Mouse (Mus musculus): ENCODE results near the gene Rps10. TPM values are rescaled to one million over a fixed set of nuclear protein-coding genes. Genes with fewer than 3 reads are reported as not detected.

Rps10 gene
- total and polyA plus RNA-seq, 3 experiments, result 2,522 to 3,437 (median 3,351) TPM

GRCm38 (mm10) chr17:27645807-27646206 is 9.3 kb upstream of the Rps10 start:
- dilution Hi-C loops (cut with MboI; ENCODE audit: extremely low pct_ligation_motif_present, extremely low pct_unique_long_range_greater_than_20kb, low sequenced_read_pairs), result no loop called here
- Histone ChIP-seq H3K4me3 (replicated peaks in 1 of 3; ENCODE audit: low read depth in 2 of 3, low read length in 2 of 3, poor library complexity in 1 of 3) (no peak overlapping the region), H3K9ac (ENCODE audit: insufficient read depth, low read depth) (no peak overlapping the region), H3K27me3 (replicated peaks) (peaks cover 6% of the 10 kb centered on the region), H3K36me3 (replicated peaks in 1 of 2; ENCODE audit: control insufficient read depth in 1 of 2, insufficient read depth in 1 of 2, low read length in 1 of 2) (no peaks in the 10 kb centered on the region), H3K9me3 (replicated peaks; ENCODE audit: low read length) (peaks cover 2% of the 10 kb centered on the region), H3K4me1 (ENCODE audit: control insufficient read depth in 1 of 2, insufficient read depth in 2 of 2) (peaks cover 10 to 14% of the 10 kb centered on the region in 2 experiments), H3K27ac (ENCODE audit: insufficient read depth, low read depth) (no peak overlapping the region), H3K4me2 (ENCODE audit: insufficient read depth, low read depth, poor library complexity, severe bottlenecking) (no peak overlapping the region), H3K79me2 (replicated peaks; ENCODE audit: control insufficient read depth, extremely low read depth, insufficient read depth, poor library complexity, severe bottlenecking) (no peaks in the 10 kb centered on the region)
- DNase-seq (ENCODE audit: extremely low read depth), result no peak
- in situ Hi-C loops (cut with MboI; ENCODE audit: low pct_ligation_motif_present, low pct_unique_long_range_greater_than_20kb, low sequenced_read_pairs), result loop anchor here (10.0 kb wide), 1 partner anchor 119 kb away; no protein-coding TSS in a partner anchor
- TF ChIP-seq JUN (IDR thresholded peaks at IDR 0.05; ENCODE audit: insufficient read depth, low read depth, low read length) (no peak), BHLHE40 (IDR thresholded peaks at IDR 0.05; ENCODE audit: low read depth, low read length) (no peak), POLR2AphosphoS2 (IDR thresholded peaks at IDR 0.05; ENCODE audit: low read depth, low read length) (no peak), ZC3H11A (IDR thresholded peaks at IDR 0.05; ENCODE audit: low read depth, low read length) (no peak), SMC3 (IDR thresholded peaks at IDR 0.05; ENCODE audit: low read depth, low read length) (no peak), NELFE (IDR thresholded peaks at IDR 0.05; ENCODE audit: low read depth, low read length) (no peak), MAZ (IDR thresholded peaks at IDR 0.05; ENCODE audit: low read depth, low read length) (no peak), TBP (conservative IDR thresholded peaks at IDR 0.05; ENCODE audit: low read depth, low read length) (no peak), PAX5 (IDR thresholded peaks at IDR 0.05; ENCODE audit: low read length) (no peak), CTCF (conservative IDR thresholded peaks at IDR 0.05 in 1 of 2, IDR thresholded peaks at IDR 0.05 in 1 of 2; ENCODE audit: low read depth in 2 of 2, low read length in 2 of 2) (no peak), CHD2 (IDR thresholded peaks at IDR 0.05; ENCODE audit: low read length) (no peak)

DNA sequence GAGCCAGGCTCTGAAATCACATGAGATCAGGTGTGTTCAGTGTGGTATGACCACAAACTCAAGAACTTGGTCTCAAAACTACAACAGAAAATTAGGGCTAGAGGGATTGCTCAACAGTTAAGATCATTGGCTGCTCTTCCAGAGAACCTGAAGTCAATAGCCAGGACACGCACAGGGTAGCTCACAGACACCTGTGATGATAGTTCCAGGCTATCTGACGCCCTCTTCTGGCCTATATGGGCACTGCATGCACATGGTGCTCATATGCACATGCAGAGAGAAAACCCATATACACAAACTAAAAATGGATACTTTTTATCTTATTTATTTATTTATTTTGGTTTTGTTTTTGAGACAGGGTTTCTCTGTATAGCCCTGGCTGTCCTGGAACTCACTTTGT is 8.1 kb upstream of the Rps10 start:
- dilution Hi-C loops (cut with MboI; ENCODE audit: extremely low pct_ligation_motif_present, extremely low pct_unique_long_range_greater_than_20kb, low sequenced_read_pairs) (no loop called here), in situ Hi-C loops (cut with MboI; ENCODE audit: low pct_ligation_motif_present, low pct_unique_long_range_greater_than_20kb, low sequenced_read_pairs) (loop anchor here (10.0 kb wide), 1 partner anchor 120 kb away; no protein-coding TSS in a partner anchor)
- H3K9me3 ChIP-seq (replicated peaks; ENCODE audit: low read length), result peaks cover 2% of the 10 kb centered on the region
- no peak for DNase-seq (ENCODE audit: extremely low read depth)
- no peaks in the 10 kb centered on the region for H3K36me3 ChIP-seq (replicated peaks in 1 of 2; ENCODE audit: control insufficient read depth in 1 of 2, insufficient read depth in 1 of 2, low read length in 1 of 2)
- H3K4me1 ChIP-seq (ENCODE audit: control insufficient read depth in 1 of 2, insufficient read depth in 2 of 2), result peaks cover 8 to 10% of the 10 kb centered on the region in 2 experiments
- peak; percentile 21 to 39; a peak in 3 of 4 replicates for TF ChIP-seq CTCF (conservative IDR thresholded peaks at IDR 0.05 in 1 of 2, IDR thresholded peaks at IDR 0.05 in 1 of 2; ENCODE audit: low read depth in 2 of 2, low read length in 2 of 2)
- TF ChIP-seq PAX5 (IDR thresholded peaks at IDR 0.05; ENCODE audit: low read length), result no peak
- no peaks in the 10 kb centered on the region for H3K79me2 ChIP-seq (replicated peaks; ENCODE audit: control insufficient read depth, extremely low read depth, insufficient read depth, poor library complexity, severe bottlenecking)
- H3K4me2 ChIP-seq (ENCODE audit: insufficient read depth, low read depth, poor library complexity, severe bottlenecking), result no peak overlapping the region
- H3K27me3 ChIP-seq (replicated peaks), result peaks cover 6% of the 10 kb centered on the region
- H3K27ac ChIP-seq (ENCODE audit: insufficient read depth, low read depth), result no peak overlapping the region
- H3K9ac ChIP-seq (ENCODE audit: insufficient read depth, low read depth), result no peak overlapping the region
- H3K4me3 ChIP-seq (replicated peaks in 1 of 3; ENCODE audit: low read depth in 2 of 3, low read length in 2 of 3, poor library complexity in 1 of 3), result no peak overlapping the region

- in situ Hi-C loops (cut with MboI; ENCODE audit: low pct_ligation_motif_present, low pct_unique_long_range_greater_than_20kb, low sequenced_read_pairs), result loop anchor here (10.0 kb wide), 1 partner anchor 121 kb away; no protein-coding TSS in a partner anchor
- H3K9ac ChIP-seq (ENCODE audit: insufficient read depth, low read depth), result no peak overlapping the region
- H3K27me3 ChIP-seq (replicated peaks), result peaks cover 4% of the 10 kb centered on the region
- H3K4me3 ChIP-seq (replicated peaks in 1 of 3; ENCODE audit: low read depth in 2 of 3, low read length in 2 of 3, poor library complexity in 1 of 3), result no peak overlapping the region
- H3K9me3 ChIP-seq (replicated peaks; ENCODE audit: low read length), result peaks cover 2% of the 10 kb centered on the region
- no peak for DNase-seq (ENCODE audit: extremely low read depth)
- no peaks in the 10 kb centered on the region for H3K79me2 ChIP-seq (replicated peaks; ENCODE audit: control insufficient read depth, extremely low read depth, insufficient read depth, poor library complexity, severe bottlenecking)
- TF ChIP-seq RAD21 (IDR thresholded peaks at IDR 0.05; ENCODE audit: low read depth, low read length) (no peak), JUND (conservative IDR thresholded peaks at IDR 0.05; ENCODE audit: low read depth, low read length) (no peak), CHD2 (IDR thresholded peaks at IDR 0.05; ENCODE audit: low read length) (no peak), NRF1 (IDR thresholded peaks at IDR 0.05; ENCODE audit: low read depth, low read length) (no peak), GABPA (IDR thresholded peaks at IDR 0.05; ENCODE audit: insufficient replicate concordance, low read depth, low read length) (no peak), MYC (IDR thresholded peaks at IDR 0.05; ENCODE audit: low read depth, low read length) (no peak), ELF1 (IDR thresholded peaks at IDR 0.05; ENCODE audit: low read depth, low read length) (no peak)
- no peak overlapping the region for H3K27ac ChIP-seq (ENCODE audit: insufficient read depth, low read depth)
- peaks cover 8 to 10% of the 10 kb centered on the region in 2 experiments for H3K4me1 ChIP-seq (ENCODE audit: control insufficient read depth in 1 of 2, insufficient read depth in 2 of 2)
- no peaks in the 10 kb centered on the region for H3K36me3 ChIP-seq (replicated peaks in 1 of 2; ENCODE audit: control insufficient read depth in 1 of 2, insufficient read depth in 1 of 2, low read length in 1 of 2)
- dilution Hi-C loops (cut with MboI; ENCODE audit: extremely low pct_ligation_motif_present, extremely low pct_unique_long_range_greater_than_20kb, low sequenced_read_pairs), result no loop called here
- H3K4me2 ChIP-seq (ENCODE audit: insufficient read depth, low read depth, poor library complexity, severe bottlenecking), result no peak overlapping the region
Measured at GRCm38 (mm10) chr17:27643756-27644155, 7.3 kb upstream of the Rps10 start.
